Mouse (Mus musculus) liver, embryonic 14.5 days (tissue): ENCODE data around the gene Nadk.

Source experiments
- CTCF ChIP-seq: IDR thresholded peaks from 2 replicates; pipeline ENCODE4 v1.5.1; 2016; ENCODE audit warnings: antibody characterized with exemption, low read depth, control low read depth
- EP300 ChIP-seq: IDR thresholded peaks from 2 replicates; pipeline ENCODE4 v1.6.1; 2016; ENCODE audit warnings: antibody characterized with exemption, low read depth

DNA sequence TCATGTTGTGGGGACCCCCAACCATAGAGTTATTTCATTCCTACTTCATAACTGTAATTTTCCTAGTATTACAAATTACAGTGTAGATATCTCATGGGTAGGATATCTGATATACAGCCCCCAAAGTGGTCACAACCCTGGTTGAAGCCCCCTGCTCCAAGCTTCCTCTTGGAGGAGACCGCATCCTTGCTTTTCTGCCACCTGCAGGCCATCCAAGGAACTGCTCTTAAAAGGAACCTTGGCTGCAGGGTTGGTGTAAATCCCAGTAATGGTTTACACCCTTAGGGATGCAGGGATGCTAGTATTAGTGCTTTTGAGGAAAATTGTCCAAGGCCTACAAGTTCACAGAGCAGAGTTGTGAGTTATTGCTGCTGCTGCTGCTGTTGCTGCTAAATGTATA is 18.2 kb downstream of the Nadk start:
- TF ChIP-seq EP300 (no peak), CTCF (peak; percentile 86)
